Mouse (Mus musculus): ENCODE results near the gene Dtx1.

GRCm38 (mm10) chr5:120698181-120698580 is 13.5 kb downstream of the Dtx1 start:
- TF ChIP-seq POLR2A (IDR thresholded peaks at IDR 0.05; ENCODE audit: control insufficient read depth, low read depth, low read length) (no peak), CTCF (IDR thresholded peaks at IDR 0.05; ENCODE audit: control insufficient read depth, insufficient read depth, insufficient replicate concordance, low read depth, low read length) (no peak)

All from testis, adult 2 months (tissue).